Mouse (Mus musculus) granulocyte monocyte progenitor cell, adult 5-6 weeks (primary cell): Measurements from ENCODE around the gene Itgb4. TPM values are rescaled to one million over a fixed set of nuclear protein-coding genes. Genes with fewer than 3 reads are reported as not detected.
"Not testable (repeated sequence)": the region's sequence is repeated elsewhere in the genome, so short reads cannot be mapped to it uniquely, and the experiment has no call there.

Experiments used
- ATAC-seq: replicated peaks from 2 replicates; pipeline ENCODE4 v1.8.0; 2016; ENCODE audit warnings: mild to moderate bottlenecking, moderate TSS enrichment, inconsistent platforms; ENCODE audit not compliant: poor library complexity, severe bottlenecking
- total RNA-seq, 2 experiments: library from RNA; stranded (forward) in 1 of 2; stranded (reverse) in 1 of 2; fragments of 200-712, 200-1000 nt in 1 of 2; fragments of >200 nt in 1 of 2; fragmentation: Nextera tagmentation in 1 of 2; gene quantifications; 2 replicates each; pipeline ENCODE4 v1.2.3; 2014 to 2017

Gene Itgb4
- total RNA-seq, 2 experiments from 2014 or later = not detected

DNA sequence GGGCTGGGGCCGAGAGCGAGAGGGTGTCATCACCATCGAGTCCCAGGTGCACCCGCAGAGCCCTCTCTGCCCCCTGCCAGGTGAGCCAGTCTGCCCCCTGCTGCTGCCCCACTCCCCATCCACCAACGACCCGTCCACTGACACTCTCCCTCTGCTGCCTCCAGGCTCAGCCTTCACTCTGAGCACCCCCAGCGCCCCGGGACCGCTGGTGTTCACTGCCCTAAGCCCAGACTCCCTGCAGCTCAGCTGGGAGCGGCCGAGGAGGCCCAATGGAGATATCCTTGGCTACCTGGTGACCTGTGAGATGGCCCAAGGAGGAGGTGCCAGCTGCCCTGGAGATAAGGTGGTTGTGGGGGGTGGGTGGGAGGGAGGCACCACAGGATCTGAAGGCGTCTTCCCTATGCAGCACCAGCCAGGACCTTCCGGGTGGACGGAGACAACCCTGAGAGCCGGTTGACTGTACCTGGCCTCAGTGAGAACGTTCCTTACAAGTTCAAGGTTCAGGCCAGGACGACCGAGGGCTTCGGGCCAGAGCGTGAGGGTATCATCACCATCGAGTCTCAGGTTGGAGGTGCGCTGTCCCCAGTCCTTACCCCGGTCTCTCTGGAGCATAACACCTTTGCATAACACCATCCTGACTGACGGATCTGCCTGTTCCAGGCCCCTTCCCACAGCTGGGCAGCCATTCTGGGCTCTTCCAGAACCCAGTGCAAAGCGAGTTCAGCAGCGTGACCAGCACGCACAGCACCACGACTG is 32.8 kb downstream of the Itgb4 start:
- ATAC-seq = no peak

DNA sequence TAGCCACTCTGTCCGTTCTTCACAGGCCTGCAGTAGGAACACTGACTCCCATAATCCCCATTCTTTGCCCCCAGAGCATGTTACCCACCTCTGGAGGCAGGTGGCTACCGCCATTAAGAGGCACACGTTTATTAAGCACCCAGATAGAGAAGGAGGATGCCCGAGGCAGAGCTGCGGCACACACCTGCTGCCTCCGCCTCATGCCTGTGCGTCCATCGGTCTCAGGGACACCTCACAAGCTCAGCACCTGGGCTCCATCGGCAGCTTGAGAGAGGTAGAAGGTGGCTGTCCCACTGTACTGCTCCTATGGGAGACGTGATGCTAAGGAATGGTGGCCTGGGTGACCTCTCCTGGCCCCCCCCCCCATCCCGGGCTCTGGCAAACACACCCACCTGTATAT is 33.9 kb downstream of the Itgb4 start:
- no peak for ATAC-seq

DNA sequence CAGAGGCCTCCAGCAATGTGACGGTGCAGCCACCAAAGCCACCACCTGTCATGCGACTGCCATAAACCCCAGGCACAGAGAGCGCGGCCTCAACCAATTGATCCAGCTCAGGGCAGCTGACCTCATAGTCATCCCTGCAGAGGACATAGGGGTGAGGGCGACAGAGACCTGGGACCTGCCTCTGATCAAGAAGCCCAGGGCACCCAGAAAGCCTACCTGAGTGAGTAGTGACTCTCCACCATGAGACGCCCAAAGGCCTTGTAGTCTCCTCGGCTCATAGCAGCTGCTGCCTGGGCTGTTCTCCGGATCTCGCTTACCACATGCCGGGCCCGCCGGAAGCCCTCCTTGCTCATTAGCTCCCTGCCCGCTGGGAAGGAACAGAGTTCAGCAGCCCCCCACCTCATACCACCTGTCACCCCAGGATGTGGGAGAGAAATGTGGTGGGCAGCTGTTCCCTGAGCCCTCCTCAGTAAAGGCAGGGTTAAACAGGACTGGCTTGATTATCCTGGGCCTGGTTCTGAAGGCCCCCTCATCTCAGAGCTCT is 34.4 kb downstream of the Itgb4 start:
- no peak for ATAC-seq

DNA sequence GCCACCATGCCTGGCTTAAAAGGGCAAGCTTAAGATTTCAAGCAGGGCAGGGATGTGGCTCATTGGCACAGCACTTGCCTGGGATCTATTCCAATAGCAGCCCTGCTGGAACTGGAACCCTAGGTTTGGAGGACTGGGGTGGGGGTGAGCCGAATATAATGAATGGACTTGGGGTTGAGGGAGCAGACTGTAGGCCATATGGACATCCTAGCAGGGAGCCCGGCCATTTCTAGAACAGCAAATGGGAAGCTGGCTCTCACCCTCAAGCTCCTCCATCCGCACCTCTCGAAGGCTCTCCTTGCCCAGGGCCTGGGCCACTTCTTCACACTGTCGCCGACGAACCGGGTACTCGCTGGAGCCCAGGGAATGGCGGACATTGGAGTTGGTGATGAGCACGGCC is 35.2 kb downstream of the Itgb4 start:
- ATAC-seq = no peak

DNA sequence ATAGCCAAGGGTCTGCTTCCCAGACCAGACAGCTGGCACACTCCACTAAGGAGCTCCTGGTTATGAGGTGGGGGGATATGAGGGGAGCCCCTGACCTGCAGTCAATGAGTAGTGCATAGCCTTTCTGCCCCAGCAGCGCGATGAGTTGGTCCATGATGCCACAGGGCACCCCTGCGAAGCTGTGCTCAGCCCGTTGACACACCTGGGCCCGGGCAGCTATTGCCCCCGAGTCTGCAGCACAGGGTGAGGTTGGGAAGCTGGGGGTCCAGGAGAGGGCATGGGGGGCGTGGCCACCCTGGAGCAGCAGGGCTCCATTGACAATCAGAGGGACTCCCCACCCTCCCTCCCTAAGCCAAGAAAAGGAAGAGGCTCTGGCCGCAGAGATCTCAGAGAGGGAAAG is 35.6 kb downstream of the Itgb4 start:
- ATAC-seq = no peak

DNA sequence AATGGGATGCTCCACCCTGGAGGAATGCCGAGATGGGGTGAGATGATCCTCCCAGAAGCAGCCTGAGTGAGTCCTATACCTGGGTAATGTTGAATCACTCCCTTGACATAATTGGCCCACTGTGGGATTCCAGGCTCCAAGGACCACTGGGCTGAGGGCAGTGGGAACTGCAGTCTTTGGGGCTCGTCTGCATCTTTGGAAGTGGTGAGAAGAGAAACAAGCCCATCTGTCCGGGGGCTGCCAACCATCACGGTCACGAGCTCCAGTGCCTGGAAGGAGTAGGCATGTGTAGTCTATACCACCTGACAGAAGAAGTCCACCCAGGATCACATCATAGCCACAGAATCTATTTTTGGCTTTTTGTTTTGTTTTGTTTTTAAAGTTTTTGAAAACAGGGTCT is 36.4 kb downstream of the Itgb4 start:
- no peak for ATAC-seq

DNA sequence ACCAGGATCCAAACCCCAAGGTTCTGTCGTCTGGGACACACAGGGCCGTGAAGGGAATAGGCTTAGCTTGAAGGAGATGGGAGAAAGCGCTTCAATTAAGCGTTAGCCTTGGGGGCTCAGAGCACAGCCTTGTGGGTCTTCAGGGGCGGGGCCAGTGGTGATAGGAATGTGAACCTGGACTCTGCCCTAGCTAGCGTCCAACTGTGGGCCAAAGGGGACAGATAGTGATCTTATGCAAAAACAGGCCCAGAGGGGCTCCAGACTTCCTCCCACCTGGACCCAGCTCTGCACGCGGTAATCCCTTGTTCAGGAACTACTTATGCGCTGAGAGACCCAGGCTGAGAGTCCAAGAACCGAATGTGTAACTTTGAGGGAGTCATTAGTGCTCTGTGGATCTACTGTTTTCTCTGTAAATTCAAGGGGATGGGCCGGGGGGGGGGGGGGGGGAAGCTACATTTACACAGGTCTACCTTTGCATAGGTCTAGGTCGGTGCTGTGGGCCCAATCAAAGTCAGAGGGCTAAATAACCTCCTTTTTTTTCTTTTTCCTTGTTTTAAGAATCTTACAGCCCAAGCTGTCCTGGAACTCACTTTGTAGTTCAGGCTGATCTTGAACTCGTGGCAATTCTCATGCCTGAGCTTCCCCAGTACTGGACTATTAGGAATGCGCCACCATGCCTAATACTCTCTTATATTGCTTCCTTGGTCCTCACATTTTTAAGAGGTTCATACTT is 37.2 kb downstream of the Itgb4 start:
- no peak for ATAC-seq

DNA sequence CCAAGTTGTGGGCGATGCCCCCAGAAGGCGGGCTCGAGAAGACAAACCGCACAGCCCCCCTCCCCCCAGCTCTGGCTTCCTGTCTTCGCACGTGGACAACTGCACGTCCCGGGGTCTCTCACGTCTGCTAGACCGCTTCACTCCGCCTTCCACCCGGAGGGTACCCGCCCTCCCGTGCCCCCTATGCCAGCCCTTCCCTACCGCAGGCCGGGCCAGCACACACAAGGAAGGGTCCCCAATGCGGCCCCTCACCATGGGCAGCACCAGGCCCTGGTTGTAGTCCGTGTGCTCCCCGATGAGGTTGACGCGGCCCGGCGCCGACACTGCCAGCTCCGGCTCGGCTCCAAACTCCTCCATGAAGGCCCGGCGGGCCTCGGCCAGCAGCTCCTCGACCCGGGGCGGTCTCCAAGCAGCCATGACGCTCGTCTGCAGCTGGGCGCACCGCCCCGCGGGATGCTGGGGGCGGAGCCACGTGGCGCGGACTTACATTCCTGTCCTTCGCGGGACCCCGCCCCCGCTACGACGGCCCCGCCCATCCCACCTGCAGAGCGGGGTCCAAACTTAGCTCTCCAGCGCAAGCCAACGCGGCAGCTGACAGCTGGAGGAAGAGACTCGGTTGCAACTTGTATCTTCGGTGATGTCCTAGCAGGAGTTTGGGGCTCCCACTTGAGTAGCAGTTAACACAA is 37.9 kb downstream of the Itgb4 start, which contains the start of gene Galk1:
TSS of gene Galk1 (minus strand) at position 458 of the 686 bp plus-strand sequence.
- ATAC-seq = peak; percentile 88

DNA sequence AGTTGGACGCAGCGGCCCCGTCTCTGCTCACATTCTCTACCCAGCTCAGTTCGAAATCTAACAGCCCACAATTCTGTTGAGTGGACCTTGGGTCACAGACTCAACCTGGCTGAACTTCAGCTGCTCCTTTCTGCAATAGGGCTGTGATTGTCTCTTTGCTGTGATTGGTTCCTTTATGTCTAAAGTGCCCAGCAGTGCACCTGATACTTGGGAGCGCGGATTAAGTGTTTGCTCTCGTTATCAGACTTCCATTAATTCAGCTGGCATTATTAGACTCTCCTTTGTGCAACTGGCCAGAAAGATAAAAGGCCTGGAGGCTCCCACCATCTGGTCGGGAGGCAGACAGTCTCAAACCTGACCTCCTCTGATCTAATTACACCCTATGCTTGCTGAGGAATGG is 40.3 kb downstream of the Itgb4 start:
- no peak for ATAC-seq

DNA sequence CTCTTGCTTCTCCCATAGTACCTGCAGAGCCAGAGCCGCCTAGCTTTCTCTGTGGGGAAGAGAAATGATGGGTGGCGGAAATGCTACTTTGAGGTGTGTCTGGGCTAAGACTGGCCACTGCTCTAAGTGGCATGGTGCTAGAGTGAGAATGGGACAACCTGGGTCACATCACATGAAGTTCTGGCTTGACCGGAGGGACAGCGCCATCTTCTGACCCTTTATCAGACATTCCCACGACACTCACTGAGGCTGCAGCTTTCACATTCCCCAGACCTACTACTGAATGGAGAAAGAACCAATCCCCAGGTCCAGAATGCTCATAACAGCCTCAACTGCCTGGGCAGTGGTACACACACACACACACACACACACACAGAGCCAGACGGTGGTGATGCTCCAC is 43.6 kb downstream of the Itgb4 start:
- peak; percentile 52 for ATAC-seq

DNA sequence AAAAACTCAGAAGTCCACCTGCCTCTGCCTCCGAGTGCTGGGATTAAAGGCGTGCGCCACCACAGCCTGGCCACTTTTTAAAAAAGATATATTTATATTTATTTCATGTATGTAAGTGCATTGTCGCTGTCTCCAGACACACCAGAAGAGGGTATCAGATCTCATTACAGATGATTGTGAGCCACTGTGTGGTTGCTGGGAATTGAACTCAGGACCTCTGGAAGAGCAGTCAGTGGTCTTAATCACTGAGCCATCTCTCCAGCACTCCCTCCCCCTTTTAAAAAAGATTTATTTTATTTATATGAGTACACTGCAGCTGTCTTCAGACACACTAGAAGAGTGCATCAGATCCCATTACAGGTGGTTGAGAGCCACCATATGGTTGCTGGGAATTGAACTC is 44.4 kb downstream of the Itgb4 start:
- ATAC-seq = not testable (repeated sequence)

DNA sequence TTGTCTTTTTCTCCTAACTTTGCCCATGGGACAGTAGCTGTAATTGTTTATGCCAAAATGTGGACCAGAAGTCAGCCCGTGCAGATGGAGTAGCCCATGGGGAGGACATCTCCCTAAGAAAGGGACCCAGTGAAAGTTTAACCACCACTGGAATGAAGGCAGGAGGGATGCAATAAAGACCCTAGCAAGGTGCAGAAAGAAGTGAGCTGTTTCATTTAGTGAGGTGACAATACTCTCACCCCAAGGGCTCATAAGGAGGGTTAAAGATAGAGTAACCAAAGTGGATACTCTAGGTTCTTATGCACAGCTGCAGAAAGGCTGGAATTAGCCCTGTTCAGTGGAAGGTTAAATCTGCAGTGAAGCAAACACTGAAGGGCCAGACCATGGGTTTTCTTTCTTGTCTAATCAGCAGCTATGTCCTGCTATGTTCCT is 44.9 kb downstream of the Itgb4 start:
- ATAC-seq = no peak

DNA sequence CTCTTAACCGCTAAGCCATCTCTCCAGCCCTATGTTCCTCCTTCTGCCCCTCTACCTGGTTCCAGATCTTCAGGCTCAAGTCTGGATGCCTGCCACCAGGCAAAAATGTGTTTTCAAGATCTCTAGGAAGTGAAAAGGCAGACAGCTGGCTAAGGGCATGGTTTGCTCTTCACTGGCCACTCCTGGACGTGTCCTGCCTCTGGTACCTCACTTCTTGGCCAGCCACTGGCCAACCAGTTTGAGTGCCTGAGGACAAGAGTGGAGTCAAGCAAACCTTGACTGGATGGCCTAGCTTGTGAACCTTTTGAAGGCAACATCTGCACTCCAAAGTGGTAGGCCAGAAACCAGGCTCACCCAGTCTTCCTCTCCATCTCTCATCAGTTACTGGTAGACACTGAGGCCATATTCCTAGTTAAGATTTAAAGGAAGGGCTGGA is 45.5 kb downstream of the Itgb4 start:
- no peak for ATAC-seq

DNA sequence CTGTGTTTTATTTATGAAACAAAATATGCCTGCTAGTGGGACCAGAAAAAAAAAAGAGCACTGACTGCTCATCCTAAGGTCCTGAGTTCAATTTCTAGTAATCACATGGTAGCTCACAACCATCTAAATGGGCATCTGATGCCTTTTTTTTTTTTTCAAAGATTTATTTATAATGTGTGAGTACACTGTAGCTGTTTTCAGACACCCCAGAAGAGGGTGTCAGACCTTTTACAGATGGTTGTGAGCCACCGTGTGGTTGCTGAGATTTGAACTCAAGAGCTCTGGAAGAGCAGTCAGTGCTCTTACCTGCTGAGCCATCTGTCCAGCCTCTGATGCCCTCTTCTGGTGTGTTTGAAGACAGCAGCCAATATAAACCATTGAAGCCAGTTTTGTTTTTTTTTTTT is 46.0 kb downstream of the Itgb4 start:
- no peak for ATAC-seq

DNA sequence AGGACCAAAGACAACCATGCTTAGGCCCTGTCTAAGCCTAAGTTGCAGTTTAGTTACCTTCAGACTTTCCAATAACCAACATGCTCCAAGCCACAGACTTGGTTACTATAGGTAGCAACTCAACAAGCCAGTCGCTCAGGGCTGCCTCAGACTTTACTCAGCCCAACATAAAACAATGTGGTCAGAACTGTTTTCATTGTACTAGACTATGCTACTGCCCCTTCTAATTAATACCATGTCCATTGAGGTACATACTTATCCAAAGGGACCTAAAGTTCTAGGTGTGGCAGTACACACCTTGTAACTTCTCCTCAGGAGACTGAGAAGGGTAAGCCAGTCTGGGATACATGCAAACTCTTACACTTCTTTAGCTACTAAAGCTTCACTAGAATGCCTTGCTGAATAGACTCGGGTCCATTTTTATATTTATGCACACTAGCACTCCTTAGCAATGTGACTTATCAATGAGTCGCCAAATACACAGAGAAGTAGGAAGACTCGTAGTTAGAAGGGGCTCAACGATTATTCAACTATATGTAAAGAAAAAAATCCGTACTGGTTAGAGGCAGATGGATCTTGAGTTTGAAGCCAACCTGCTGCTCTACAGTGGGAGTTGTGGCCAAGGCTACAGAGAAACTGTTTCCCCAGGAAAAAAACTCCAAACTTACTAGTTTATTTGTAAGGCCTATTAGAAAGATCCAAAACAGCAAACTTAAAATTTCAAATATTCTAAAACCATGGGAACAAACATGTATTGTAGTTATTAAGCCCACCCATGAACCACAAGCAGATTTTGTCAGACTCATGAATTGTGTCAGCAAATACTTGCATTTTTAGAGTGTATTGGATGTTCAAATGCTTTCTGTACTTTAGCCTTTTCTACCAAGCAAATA is 47.1 kb downstream of the Itgb4 start:
- ATAC-seq = no peak

DNA sequence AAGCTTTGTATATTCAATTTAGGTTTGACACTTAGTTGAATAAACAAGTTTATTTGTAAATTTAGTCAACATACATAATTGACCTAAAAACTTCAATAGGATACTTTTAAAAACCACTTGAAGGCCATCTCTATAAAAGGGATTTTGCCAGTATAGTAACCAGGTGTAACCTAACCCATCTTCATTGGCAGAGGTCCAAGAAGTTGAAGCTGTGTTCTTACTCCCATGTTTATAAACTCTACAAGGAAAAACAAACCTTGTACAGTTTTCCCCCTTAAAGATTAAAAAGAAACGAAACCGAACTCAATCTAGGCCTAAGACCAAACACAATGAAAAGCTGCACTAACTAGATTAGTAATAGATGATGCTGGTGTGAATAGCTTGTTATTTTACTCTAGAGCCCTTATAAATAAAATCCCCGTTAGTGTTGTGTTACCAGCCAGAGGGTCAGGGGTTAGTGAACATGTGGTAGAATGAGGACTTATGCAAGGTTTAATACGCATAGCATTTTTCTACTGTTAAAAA is 47.8 kb downstream of the Itgb4 start:
- ATAC-seq = no peak

DNA sequence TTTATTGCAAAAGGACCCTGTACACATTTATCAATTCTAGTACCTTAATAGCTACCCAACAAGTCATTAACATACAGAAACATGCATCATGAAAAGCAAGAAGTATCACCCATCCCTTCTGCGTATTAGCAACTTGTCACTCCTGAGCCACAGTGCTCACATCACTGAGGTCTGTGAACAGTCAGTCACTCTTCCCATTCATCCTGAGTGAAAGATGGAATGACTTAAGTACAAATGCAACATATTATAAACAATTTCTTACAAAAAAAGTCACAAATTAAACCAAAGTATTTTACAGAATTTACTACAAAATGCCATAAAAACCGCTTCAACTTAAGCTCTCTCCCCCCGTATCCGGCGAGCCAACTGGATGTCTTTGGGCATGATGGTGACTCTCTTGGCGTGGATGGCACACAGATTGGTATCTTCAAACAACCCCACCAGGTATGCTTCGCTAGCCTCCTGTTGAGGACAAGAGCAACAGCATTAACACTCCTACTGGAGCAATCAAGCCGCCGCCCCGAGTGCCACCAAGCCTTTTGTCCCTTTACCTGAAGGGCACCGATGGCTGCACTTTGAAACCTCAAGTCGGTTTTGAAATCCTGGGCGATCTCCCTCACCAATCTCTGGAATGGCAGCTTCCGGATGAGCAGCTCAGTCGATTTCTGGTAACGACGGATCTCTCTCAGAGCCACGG is 48.7 kb downstream of the Itgb4 start:
- ATAC-seq = not testable (repeated sequence)

DNA sequence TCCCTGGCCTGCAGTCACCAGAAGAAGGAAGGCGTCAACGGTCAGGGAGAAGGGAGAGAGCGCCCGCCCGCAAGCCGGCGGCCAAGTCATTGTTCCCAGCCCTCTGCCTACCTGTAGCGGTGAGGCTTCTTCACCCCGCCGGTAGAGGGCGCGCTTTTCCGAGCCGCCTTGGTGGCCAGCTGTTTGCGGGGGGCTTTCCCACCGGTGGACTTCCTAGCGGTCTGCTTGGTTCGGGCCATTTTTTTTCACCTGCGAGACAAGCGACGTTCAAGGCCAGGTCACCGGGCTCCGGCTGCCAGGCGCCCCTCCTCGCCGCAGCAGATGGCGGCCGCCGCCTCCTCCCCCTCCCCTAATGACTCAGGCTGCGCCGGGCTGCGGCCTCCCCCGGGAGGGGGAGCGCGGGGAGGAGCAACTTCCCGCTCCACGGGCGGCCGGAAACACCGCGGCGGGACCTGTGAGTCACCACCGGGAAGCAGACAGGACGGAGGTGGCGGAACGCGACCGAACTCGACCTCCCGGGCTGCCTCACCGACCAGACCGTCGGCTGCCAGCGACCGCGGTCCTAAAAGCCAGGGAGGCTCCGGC is 49.4 kb downstream of the Itgb4 start:
- peak; percentile 69 for ATAC-seq

DNA sequence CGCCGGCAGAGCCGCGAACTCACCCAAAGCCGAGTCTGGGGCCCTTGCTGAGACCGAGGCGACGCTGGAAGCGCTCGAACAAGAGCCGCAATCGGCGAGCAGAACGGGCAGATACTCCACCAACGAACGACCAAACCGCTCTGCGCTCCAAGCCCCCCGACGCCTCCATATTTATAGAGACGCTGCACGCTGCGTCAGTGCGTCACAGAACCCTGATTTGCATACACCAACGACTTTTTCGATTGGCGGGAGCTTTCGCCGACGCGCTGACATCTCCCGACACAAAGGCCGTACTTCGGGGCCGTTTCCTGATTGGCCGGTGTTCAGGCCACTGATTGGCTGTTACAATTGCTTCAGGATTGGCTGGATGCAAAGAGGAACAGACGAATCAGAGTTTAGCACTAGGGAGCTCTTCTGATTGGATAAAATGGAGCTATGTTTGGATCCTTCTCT is 49.9 kb downstream of the Itgb4 start:
- peak; percentile 68 for ATAC-seq
